Mouse (Mus musculus): ENCODE results near the gene Hnf1b. TPM values are rescaled to one million over a fixed set of nuclear protein-coding genes. Genes with fewer than 3 reads are reported as not detected.

The Hnf1b gene
- polyA plus RNA-seq, 1 experiment from 2014 or later: 15.1 TPM

GRCm38 (mm10) chr11:83896430-83897410 is 46.9 kb downstream of the Hnf1b start:
- Histone ChIP-seq H3K9me3 (ENCODE audit: control insufficient read depth, low read length) (no peaks in the 10 kb centered on the region), H3K27ac (ENCODE audit: low read depth) (0 out of 2 replicates have a peak overlapping the region, but pooled peaks have one; percentile 7), H3K27me3 (replicated peaks; ENCODE audit: control insufficient read depth, insufficient read depth, low read length) (no peaks in the 10 kb centered on the region), H3K4me1 (replicated peaks; ENCODE audit: control insufficient read depth, insufficient read depth, low read length) (no peaks in the 10 kb centered on the region), H3K36me3 (ENCODE audit: control insufficient read depth, insufficient read depth, low read length) (no peaks in the 10 kb centered on the region), H3K4me2 (ENCODE audit: low read length) (no peak overlapping the region), H3K4me3 (ENCODE audit: low read depth, low read length) (no peak overlapping the region), H3K9ac (ENCODE audit: low read length) (no peak overlapping the region)
- no peak for DNase-seq (ENCODE audit: low spot score)
- WGBS: 73% methylated on average over 16 of the region's 16 CpGs
- no peak; the same call in 1 of the 2 replicates for ATAC-seq (replicated peaks; ENCODE audit: low FRiP score, low TSS enrichment, low read depth)

GRCm38 (mm10) chr11:83897569-83897968 is 47.7 kb downstream of the Hnf1b start:
- no peaks in the 10 kb centered on the region for H3K9me3 ChIP-seq (ENCODE audit: control insufficient read depth, low read length)
- H3K4me1 ChIP-seq (replicated peaks; ENCODE audit: control insufficient read depth, insufficient read depth, low read length): no peaks in the 10 kb centered on the region
- no peak for DNase-seq (ENCODE audit: low spot score)
- H3K27ac ChIP-seq (ENCODE audit: low read depth): no peak overlapping the region
- no peak overlapping the region for H3K9ac ChIP-seq (ENCODE audit: low read length)
- H3K4me2 ChIP-seq (ENCODE audit: low read length): no peak overlapping the region
- no peaks in the 10 kb centered on the region for H3K27me3 ChIP-seq (replicated peaks; ENCODE audit: control insufficient read depth, insufficient read depth, low read length)
- H3K4me3 ChIP-seq (ENCODE audit: low read depth, low read length): no peak overlapping the region
- H3K36me3 ChIP-seq (ENCODE audit: control insufficient read depth, insufficient read depth, low read length): no peaks in the 10 kb centered on the region
- WGBS: 63% methylated on average over 7 of the region's 7 CpGs
- ATAC-seq (replicated peaks; ENCODE audit: low FRiP score, low TSS enrichment, low read depth): no peak

GRCm38 (mm10) chr11:83902812-83903211 is 52.9 kb downstream of the Hnf1b start:
- Histone ChIP-seq H3K9me3 (ENCODE audit: control insufficient read depth, low read length) (no peaks in the 10 kb centered on the region), H3K27ac (ENCODE audit: low read depth) (no peak overlapping the region), H3K36me3 (ENCODE audit: control insufficient read depth, insufficient read depth, low read length) (no peaks in the 10 kb centered on the region), H3K27me3 (replicated peaks; ENCODE audit: control insufficient read depth, insufficient read depth, low read length) (no peaks in the 10 kb centered on the region), H3K4me2 (ENCODE audit: low read length) (no peak overlapping the region), H3K4me3 (ENCODE audit: low read depth, low read length) (no peak overlapping the region), H3K4me1 (replicated peaks; ENCODE audit: control insufficient read depth, insufficient read depth, low read length) (no peaks in the 10 kb centered on the region), H3K9ac (ENCODE audit: low read length) (no peak overlapping the region)
- WGBS: 65% methylated on average over 3 of the region's 3 CpGs
- DNase-seq (ENCODE audit: low spot score) (no peak), ATAC-seq (replicated peaks; ENCODE audit: low FRiP score, low TSS enrichment, low read depth) (peak; percentile 54; the same call in 1 of the 2 replicates)

DNA sequence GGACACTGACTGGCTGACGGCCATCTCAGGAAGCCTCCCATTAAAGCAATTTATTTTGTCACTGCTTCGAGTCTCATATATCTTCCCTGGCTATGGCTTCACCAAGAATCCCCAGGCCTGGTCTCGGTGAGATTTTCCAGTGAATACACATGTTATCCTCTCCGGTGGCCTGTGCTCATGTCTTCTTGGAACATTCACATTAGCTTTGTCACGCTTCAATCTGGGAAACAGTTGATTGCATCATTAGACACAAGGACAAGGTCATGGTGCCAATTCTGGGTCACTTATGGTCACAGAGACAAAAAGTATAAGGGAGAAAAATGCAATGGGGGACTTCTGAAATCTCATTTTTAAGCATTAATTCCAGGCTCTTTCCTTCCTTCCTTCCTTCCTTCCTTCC is 55.9 kb downstream of the Hnf1b start:
- DNase-seq (ENCODE audit: low spot score) (no peak), ATAC-seq (replicated peaks; ENCODE audit: low FRiP score, low TSS enrichment, low read depth) (no peak)
- Histone ChIP-seq H3K27me3 (replicated peaks; ENCODE audit: control insufficient read depth, insufficient read depth, low read length) (no peaks in the 10 kb centered on the region), H3K36me3 (ENCODE audit: control insufficient read depth, insufficient read depth, low read length) (no peaks in the 10 kb centered on the region), H3K4me2 (ENCODE audit: low read length) (no peak overlapping the region), H3K27ac (ENCODE audit: low read depth) (no peak overlapping the region), H3K9ac (ENCODE audit: low read length) (no peak overlapping the region), H3K4me3 (ENCODE audit: low read depth, low read length) (no peak overlapping the region), H3K9me3 (ENCODE audit: control insufficient read depth, low read length) (no peaks in the 10 kb centered on the region), H3K4me1 (replicated peaks; ENCODE audit: control insufficient read depth, insufficient read depth, low read length) (0 out of 2 replicates have a peak, but pooled peaks cover 3% of the 10 kb centered on the region)
- 63% methylated on average over 5 of the region's 5 CpGs for WGBS

DNA sequence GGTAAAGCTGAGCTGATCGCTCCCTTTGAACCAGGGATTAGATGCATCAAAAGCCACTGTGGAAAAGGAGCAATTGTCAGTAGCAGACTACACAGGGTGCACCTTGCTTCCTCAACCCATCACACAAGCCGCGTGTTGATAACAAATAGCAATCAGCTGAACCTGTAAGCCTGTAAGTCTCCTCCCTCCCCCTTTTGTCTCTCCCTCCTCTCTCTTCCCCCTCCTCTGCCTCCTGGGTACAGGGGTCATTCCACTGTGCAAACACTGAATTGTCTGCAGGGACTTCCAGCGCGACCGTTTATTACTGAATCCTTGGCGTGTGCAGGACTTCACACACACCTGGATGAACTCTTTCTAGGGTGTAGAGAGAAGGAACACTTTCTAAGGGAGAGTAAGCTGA is 58.5 kb downstream of the Hnf1b start:
- Histone ChIP-seq H3K27me3 (replicated peaks; ENCODE audit: control insufficient read depth, insufficient read depth, low read length) (no peaks in the 10 kb centered on the region), H3K36me3 (ENCODE audit: control insufficient read depth, insufficient read depth, low read length) (no peaks in the 10 kb centered on the region), H3K4me3 (ENCODE audit: low read depth, low read length) (no peak overlapping the region), H3K9me3 (ENCODE audit: control insufficient read depth, low read length) (no peaks in the 10 kb centered on the region), H3K27ac (ENCODE audit: low read depth) (no peak overlapping the region), H3K9ac (ENCODE audit: low read length) (no peak overlapping the region), H3K4me1 (replicated peaks; ENCODE audit: control insufficient read depth, insufficient read depth, low read length) (0 out of 2 replicates have a peak, but pooled peaks cover 3% of the 10 kb centered on the region), H3K4me2 (ENCODE audit: low read length) (no peak overlapping the region)
- ATAC-seq (replicated peaks; ENCODE audit: low FRiP score, low TSS enrichment, low read depth): peak; percentile 89
- 27% methylated on average over 7 of the region's 7 CpGs for WGBS
- no peak for DNase-seq (ENCODE audit: low spot score)

- Histone ChIP-seq H3K27ac (ENCODE audit: low read depth) (peak overlapping the region; percentile 20; the same call in 1 of the 2 replicates), H3K36me3 (ENCODE audit: control insufficient read depth, insufficient read depth, low read length) (no peaks in the 10 kb centered on the region), H3K27me3 (replicated peaks; ENCODE audit: control insufficient read depth, insufficient read depth, low read length) (no peaks in the 10 kb centered on the region), H3K4me3 (ENCODE audit: low read depth, low read length) (no peak overlapping the region), H3K9me3 (ENCODE audit: control insufficient read depth, low read length) (no peaks in the 10 kb centered on the region), H3K4me2 (ENCODE audit: low read length) (no peak overlapping the region), H3K4me1 (replicated peaks; ENCODE audit: control insufficient read depth, insufficient read depth, low read length) (no peaks in the 10 kb centered on the region; the same call in 1 of the 2 replicates), H3K9ac (ENCODE audit: low read length) (no peak overlapping the region)
- WGBS: 14% methylated on average over 8 of the region's 8 CpGs
- ATAC-seq (replicated peaks; ENCODE audit: low FRiP score, low TSS enrichment, low read depth) (peak; percentile 66), DNase-seq (ENCODE audit: low spot score) (no peak)
These were observed 64.0 kb downstream of the Hnf1b start for GRCm38 (mm10) chr11:83913824-83914311.

GRCm38 (mm10) chr11:83914501-83914900 is 64.6 kb downstream of the Hnf1b start:
- no peak overlapping the region for H3K9ac ChIP-seq (ENCODE audit: low read length)
- H3K36me3 ChIP-seq (ENCODE audit: control insufficient read depth, insufficient read depth, low read length): no peaks in the 10 kb centered on the region
- H3K4me1 ChIP-seq (replicated peaks; ENCODE audit: control insufficient read depth, insufficient read depth, low read length): no peaks in the 10 kb centered on the region; the same call in 1 of the 2 replicates
- DNase-seq (ENCODE audit: low spot score) (no peak), ATAC-seq (replicated peaks; ENCODE audit: low FRiP score, low TSS enrichment, low read depth) (no peak)
- no peak overlapping the region for H3K4me3 ChIP-seq (ENCODE audit: low read depth, low read length)
- 0 out of 2 replicates have a peak overlapping the region, but pooled peaks have one; percentile 36 for H3K27ac ChIP-seq (ENCODE audit: low read depth)
- H3K4me2 ChIP-seq (ENCODE audit: low read length): no peak overlapping the region
- 74% methylated on average over 4 of the region's 4 CpGs for WGBS
- no peaks in the 10 kb centered on the region for H3K9me3 ChIP-seq (ENCODE audit: control insufficient read depth, low read length)
- no peaks in the 10 kb centered on the region for H3K27me3 ChIP-seq (replicated peaks; ENCODE audit: control insufficient read depth, insufficient read depth, low read length)

DNA sequence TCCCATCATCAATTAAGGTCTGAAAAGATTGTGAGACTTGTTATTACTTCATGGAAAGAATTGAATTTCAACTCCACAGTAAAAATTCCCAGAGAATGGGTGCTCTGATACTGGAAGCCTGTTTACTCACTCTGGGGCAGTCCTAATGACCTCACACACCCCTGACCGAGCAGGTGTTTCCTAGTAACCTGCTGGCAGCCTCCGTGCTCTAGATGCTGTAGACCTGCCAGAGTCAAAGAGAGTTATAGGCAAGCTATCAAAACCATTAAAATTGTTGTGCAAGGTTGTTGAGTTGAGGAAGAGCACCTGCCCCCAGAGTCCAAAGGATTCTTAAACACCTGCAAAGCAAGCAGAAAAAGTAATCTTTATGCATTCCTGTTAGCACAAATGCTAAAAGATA is 72.7 kb downstream of the Hnf1b start:
- Histone ChIP-seq H3K9ac (ENCODE audit: low read length) (no peak overlapping the region), H3K36me3 (ENCODE audit: control insufficient read depth, insufficient read depth, low read length) (no peaks in the 10 kb centered on the region), H3K27me3 (replicated peaks; ENCODE audit: control insufficient read depth, insufficient read depth, low read length) (no peaks in the 10 kb centered on the region), H3K4me2 (ENCODE audit: low read length) (no peak overlapping the region), H3K4me3 (ENCODE audit: low read depth, low read length) (no peak overlapping the region), H3K9me3 (ENCODE audit: control insufficient read depth, low read length) (no peaks in the 10 kb centered on the region), H3K4me1 (replicated peaks; ENCODE audit: control insufficient read depth, insufficient read depth, low read length) (no peaks in the 10 kb centered on the region), H3K27ac (ENCODE audit: low read depth) (no peak overlapping the region)
- no peak for ATAC-seq (replicated peaks; ENCODE audit: low FRiP score, low TSS enrichment, low read depth)
- 45% methylated on average over 2 of the region's 2 CpGs for WGBS
- DNase-seq (ENCODE audit: low spot score): no peak

Measured in intestine, embryonic 14.5 days (tissue).